Mouse (Mus musculus) erythroblast, embryonic 14.5 days (primary cell): Measurements from ENCODE around the gene Tnfsf10. TPM values are rescaled to one million over a fixed set of nuclear protein-coding genes. Genes with fewer than 3 reads are reported as not detected.

Experiments
- H3K27me3 ChIP-seq: 2 replicates; pipeline ENCODE4 v1.6.1; 2012; ENCODE audit warnings: inconsistent platforms; ENCODE audit not compliant: control insufficient read depth
- H3K36me3 ChIP-seq: 2 replicates; pipeline ENCODE4 v1.6.1; 2012; ENCODE audit warnings: mild to moderate bottlenecking, inconsistent platforms; ENCODE audit not compliant: control insufficient read depth
- H3K4me1 ChIP-seq: 2 replicates; pipeline ENCODE4 v1.6.1; 2012; ENCODE audit warnings: inconsistent platforms; ENCODE audit not compliant: control insufficient read depth
- H3K4me3 ChIP-seq: replicated peaks from 2 replicates; pipeline ENCODE3; 2012; ENCODE audit warnings: moderate library complexity, mild to moderate bottlenecking, inconsistent platforms
- H3K9me3 ChIP-seq: 2 replicates; pipeline ENCODE4 v1.6.1; 2012; ENCODE audit warnings: low read length, inconsistent platforms, mixed read lengths; ENCODE audit not compliant: control insufficient read depth
- GATA1 ChIP-seq: IDR thresholded peaks from 2 replicates; pipeline ENCODE4 v1.6.1; 2012; ENCODE audit warnings: low read length, inconsistent platforms, mixed read lengths
- TAL1 ChIP-seq: IDR thresholded peaks from 3 replicates; pipeline ENCODE4 v1.6.1; 2012; ENCODE audit warnings: low read length, inconsistent platforms, mixed read lengths
- polyA plus RNA-seq: library from polyadenylated mRNA; stranded (reverse); fragments of >175 nt; gene quantifications from 2 replicates; pipeline ENCODE4 v1.2.3, GENCODE M21; 2012

Gene Tnfsf10
- polyA plus RNA-seq, 1 experiment: not detected

DNA sequence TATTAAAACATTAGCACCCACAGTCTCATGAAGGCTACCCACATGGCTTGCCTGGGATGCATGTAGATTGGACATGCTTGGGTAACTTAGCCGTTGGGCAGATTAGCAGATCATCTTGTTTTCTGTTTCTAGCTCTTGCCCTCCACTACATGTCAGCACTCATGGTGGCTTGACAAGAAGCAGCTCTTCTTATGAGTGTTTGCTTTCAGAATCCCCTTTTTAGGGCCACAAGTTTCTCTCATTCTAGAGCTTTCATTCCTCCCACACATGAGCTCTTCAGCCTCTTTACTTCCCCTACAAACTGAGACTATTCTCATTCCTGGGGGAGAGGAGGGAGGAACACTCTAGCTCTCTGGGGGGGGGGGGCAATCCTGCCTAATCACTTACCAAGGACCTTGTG, 73.1 kb downstream of the Tnfsf10 start:
- no peaks in the 10 kb centered on the region for H3K4me1 ChIP-seq
- no peaks in the 10 kb centered on the region for H3K36me3 ChIP-seq
- TF ChIP-seq TAL1 (no peak), GATA1 (no peak)
- no peak overlapping the region for H3K4me3 ChIP-seq
- H3K9me3 ChIP-seq: no peaks in the 10 kb centered on the region
- H3K27me3 ChIP-seq: no peaks in the 10 kb centered on the region

Other genes with a start within 250 kb of the Tnfsf10 start
- 0.15 and 0.46 TPM in 2 replicates for gene Ect2, start 163.2 kb upstream of the Tnfsf10 start, polyA plus RNA-seq
- gene Nceh1, start 134.1 kb upstream of the Tnfsf10 start, polyA plus RNA-seq: 0.11 and 0.41 TPM in 2 replicates
- gene Ghsr, start 54.3 kb downstream of the Tnfsf10 start, polyA plus RNA-seq: 0.01 TPM in 1 of 2 replicates, not detected in the other